Mouse (Mus musculus) MN1 (cell line): ENCODE results near the gene Pik3r2.

Experiments used
- DNase-seq: peaks from one replicate; pipeline ENCODE4 v3.0.0-alpha.2; 2016; ENCODE audit warnings: low spot score

Gene Pik3r2

GRCm38 (mm10) chr8:70801156-70801555 lies 24.6 kb upstream of the Pik3r2 start:
- DNase-seq = no peak

DNA sequence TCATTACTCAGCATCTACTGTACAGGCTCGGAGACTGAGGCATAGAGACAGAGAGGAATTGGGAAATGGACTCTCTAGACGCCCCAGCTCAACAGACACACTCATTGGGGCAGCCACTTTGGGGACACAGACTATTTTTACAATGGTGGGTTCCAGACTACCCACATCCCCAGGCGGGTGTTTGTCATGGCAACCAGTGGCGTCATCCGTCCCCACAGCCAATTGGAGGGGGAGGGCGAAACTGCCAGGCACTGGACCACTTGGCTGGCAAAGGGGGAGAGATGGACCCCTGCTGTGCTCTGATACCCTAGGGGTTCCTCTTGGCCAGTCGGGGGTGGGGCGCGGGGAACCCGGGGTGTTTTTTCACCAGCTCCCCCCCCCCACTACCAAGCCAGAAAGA lies 24.1 kb upstream of the Pik3r2 start:
- DNase-seq = no peak

GRCm38 (mm10) chr8:70798281-70798680 lies 21.8 kb upstream of the Pik3r2 start:
- DNase-seq = no peak

DNA sequence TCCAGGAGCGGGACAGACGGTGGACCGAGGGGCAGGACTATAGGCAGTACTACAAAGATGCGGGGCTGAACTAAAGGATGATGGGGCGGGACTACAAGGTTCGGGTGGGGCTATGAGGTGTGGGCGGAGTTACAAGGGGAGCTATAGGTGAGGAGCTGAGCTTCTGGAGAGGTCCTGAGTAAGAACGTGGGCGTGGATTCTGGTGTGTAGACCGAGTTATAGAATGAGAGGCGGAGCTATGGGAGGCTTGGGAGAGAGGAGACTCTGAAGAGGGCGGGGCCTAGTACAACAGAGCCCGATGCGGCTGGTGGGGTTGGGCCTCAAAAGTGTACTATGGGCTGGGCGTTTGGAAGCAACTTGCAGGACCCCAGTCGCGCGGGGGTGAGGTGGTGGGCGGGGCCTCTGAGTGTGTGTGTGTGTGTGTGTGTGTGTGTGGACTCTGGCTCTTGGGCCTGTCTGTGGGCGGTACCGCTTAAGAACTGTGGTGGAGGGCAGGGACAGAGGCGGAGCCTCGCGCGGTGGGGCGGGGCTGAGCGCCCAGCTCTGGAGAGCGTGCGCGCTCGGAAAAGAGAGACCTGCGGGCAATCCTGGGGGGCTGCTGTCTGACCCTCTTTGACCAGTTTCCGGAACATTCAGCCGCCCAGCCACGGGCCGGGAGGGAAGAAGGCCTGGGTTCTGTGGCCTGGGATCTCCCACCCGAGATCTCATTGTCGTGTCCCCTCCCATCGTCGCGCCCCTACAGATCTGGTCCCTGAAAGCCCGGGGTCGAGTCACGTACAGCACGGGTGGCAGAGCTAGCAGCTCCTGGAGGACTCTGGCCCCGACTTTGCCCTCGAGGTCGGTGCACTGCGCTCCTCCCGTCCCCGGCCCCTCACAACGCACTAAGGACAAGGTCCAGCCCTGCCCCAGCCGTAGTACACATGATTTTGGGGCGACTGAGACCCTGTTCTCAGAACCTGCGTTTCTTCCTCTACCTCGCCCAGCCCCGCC lies 20.9 kb upstream of the Pik3r2 start:
- peak; percentile 98 for DNase-seq

- DNase-seq = no peak
Observed at GRCm38 (mm10) chr8:70796403-70797080, 20.0 kb upstream of the Pik3r2 start.

GRCm38 (mm10) chr8:70795370-70795769 lies 18.9 kb upstream of the Pik3r2 start:
- DNase-seq = peak; percentile 66

DNA sequence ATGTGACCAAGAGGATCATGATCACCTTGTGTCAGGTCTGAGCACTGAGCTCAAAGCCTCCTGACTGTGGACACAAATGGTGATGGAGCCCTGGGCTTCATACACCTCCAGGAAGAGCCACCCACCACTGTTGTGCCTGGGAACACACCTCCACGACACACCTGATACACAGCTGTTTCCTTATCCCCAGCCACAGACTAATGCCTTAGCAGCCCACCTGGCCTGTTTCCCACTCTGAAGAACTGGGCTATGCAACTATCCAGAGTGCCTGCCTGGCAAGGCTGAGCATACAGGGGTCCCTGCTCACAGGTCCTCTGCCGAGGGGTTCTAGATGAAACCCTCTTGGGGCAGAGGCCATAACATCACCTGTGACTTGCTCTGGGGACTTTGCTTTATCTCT lies 17.7 kb upstream of the Pik3r2 start:
- no peak for DNase-seq

- DNase-seq = peak; percentile 96
Observed at GRCm38 (mm10) chr8:70792700-70793099, 16.2 kb upstream of the Pik3r2 start.

DNA sequence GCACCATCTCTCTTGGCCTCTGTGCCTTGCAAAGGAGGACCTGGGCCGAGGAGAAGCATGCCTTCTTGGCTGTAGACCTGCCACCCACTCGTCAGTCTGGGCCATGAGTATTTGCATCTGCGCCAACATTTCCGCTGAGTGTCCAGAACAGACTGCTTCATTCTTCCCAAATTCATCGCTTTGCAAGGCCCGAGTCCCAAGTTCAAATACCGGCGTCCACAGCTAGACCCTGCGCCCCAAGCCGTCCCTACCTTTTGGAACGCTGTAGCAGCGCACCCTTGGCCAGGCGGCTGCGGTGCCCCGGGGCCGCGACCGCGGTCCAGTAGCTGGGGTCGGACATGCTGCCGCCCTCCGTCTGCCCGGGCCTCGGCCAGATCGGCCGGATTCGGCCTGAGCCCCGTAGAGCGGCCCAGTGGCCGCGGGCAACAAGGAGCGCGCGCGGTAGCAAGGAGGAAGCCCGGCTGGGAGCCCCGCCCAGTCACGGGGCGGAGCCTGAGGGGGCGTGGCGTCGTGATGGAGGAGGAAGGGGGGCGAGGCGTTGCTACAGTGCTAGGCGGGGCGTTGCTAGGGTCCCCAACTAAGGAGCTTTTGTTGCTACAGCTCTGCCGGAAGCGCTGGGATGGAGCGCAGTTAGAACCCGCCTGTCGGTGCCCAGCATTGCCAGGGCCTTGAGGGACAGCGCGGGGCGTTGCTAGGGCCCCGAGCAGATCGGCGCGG lies 15.6 kb upstream of the Pik3r2 start:
- DNase-seq = peak; percentile 99

DNA sequence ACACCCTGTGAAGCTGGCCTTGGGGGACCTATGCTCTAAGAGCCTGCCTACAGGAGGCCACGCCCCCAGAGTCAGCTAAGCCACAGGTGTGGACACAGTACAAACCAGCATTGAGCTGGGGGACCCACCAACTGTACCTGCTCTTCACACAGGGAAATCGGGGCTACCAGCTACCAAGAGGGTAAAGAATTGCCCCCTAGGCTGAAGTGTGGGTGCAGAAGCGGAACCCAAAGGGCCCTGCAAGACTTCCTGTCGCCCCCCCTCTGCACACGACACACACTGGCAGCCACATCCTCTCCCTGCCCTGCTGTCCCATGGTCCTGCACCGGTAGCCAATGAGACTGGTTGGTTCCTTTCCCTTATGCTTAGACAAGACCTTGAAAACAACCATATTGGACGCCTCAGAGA lies 14.8 kb upstream of the Pik3r2 start:
- peak; percentile 61 for DNase-seq

GRCm38 (mm10) chr8:70790846-70791245 lies 14.3 kb upstream of the Pik3r2 start:
- no peak for DNase-seq

DNA sequence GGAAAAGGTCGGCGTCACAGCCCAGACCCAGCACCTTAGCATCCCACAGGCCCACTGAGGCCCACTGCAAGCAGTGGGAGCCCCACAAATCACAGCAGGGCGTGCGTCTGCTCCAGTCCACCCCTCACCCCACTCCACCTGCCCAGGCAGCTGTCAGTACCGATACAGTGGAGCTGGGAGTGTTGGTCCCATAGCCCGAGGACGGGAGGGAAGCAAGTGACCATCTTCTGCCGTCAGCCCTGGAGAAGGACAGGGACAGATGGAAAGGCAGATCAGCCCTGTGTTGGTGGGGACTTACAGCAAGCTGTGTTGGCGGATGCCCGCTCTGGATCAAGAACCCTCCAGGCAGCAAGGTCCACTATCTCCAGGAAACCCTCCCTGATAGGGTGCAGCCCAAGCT lies 12.5 kb upstream of the Pik3r2 start:
- no peak for DNase-seq

DNA sequence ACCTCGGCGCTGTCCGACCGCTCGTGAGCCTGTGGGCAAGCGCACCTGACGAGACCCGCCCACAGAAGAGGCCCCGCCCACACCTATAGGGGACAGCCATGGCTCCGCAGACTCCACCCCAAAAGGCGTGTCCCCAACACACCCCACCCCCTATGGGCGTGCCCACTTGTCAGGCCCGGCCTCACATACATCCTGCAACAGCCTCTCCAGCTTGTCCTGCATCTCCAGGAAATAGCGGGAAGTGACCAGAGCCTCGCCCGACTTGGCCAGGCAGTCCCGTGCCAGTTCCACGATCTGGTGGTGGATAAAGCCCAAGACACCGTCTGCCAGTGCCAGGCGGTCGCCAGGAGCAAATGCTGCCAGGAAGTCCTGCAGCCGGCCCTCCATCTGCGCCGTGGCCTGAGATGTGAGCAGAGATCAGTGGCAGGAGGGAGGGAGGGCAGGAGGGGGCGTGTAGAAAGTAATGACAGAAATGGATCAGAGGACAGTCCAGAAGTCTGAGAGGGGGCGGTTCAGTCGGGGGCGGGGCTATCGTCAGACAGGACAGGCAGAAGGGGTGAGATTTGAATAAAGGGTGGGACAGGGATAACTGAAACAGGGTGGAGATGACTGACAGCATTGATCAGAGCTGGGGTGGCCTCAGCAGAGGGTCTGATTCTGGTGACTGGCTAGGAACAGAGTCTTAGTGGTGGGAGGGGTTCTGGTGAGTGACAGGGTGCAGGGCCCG lies 11.6 kb upstream of the Pik3r2 start:
- DNase-seq = peak; percentile 94

GRCm38 (mm10) chr8:70787051-70787445 lies 10.5 kb upstream of the Pik3r2 start:
- no peak for DNase-seq

GRCm38 (mm10) chr8:70786291-70787050 lies 10.0 kb upstream of the Pik3r2 start:
- no peak for DNase-seq

- DNase-seq = peak; percentile 66
Observed at GRCm38 (mm10) chr8:70780093-70780492, 3.6 kb upstream of the Pik3r2 start.

GRCm38 (mm10) chr8:70775851-70776495 lies 540 bp downstream of the Pik3r2 start:
- peak; percentile 50 for DNase-seq

GRCm38 (mm10) chr8:70775227-70775626 lies 1.3 kb downstream of the Pik3r2 start:
- DNase-seq = peak; percentile 34

DNA sequence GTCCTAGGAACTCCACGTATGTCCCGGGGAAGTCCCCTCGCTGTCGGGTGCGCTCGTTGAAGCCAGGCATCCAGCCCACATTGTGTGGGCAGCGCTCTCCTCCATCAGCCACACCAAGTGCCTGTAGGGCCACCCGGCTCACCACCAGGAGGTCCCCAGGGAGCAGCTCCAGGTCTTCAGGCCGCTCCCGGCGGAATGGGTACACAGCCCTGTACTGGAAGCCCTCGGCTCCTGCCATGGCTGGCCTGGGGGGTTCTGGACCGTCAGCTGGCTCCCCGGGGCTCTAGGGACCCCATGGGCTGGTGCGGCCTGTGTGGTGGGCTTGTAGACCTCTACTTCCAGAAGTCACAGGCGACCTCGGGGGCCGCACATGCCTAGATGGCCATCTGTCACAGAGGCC lies 1.8 kb downstream of the Pik3r2 start:
- peak; percentile 70 for DNase-seq

DNA sequence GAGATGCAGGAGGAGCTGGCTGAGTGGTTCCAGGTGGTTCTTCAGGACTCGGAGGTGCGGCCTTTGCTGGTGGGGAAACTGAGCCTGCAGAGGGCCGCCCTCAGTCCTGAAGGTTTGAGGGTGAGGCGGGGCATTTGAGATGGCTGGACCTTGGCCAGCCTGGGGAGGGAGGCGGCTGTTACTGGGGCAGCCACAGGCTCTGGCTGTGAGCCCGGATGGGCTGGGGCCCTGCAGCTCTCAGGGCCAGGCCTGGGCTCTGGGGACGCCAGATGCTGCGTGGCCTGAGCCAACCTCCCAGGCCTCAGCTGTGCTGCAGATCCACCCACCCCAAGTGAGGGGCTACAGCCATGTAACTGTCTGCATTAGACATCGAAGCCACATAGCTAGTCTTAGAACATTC lies 2.7 kb downstream of the Pik3r2 start:
- peak; percentile 97 for DNase-seq

DNA sequence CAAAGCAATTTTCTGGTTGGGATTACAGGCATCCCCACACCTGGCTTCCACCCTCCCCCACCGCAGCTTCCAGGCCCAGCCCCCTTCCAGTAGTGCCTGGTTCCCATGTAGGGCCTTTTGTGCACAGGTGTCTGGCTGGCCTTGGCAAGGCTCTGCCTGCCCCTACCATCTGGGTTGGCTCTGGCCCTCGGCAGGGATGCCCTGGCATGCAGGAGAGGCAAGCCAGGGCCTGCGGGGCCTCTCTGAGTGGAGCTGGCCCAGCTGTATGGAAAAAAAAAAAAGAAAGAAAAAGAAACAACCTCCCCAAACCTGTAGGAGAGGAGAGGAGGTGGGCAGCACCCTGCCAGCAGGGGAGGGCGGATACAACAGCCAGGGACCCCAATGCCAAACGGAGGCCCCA lies 3.1 kb downstream of the Pik3r2 start:
- peak; percentile 88 for DNase-seq
